Mouse (Mus musculus) left cerebral cortex, postnatal 4 days (tissue): ENCODE results near the gene Foxn3. TPM values are rescaled to one million over a fixed set of nuclear protein-coding genes. Genes with fewer than 3 reads are reported as not detected.

Experiments
- DNase-seq: peaks from one replicate; pipeline ENCODE4 v3.0.0-alpha.2; 2022
- intact Hi-C: fragments of 180-260 bp; cut with DNase I; formaldehyde crosslinking; loops from one replicate; pipeline ENCODE4 v1.15.1; 2025
- total RNA-seq, 2 experiments: library from RNA; stranded (reverse); gene quantifications; 2 replicates each; pipeline ENCODE4 v1.2.3; 2021

Foxn3 gene
- 10 to 100 TPM; 73.5 to 79.5 TPM for total RNA-seq

DNA sequence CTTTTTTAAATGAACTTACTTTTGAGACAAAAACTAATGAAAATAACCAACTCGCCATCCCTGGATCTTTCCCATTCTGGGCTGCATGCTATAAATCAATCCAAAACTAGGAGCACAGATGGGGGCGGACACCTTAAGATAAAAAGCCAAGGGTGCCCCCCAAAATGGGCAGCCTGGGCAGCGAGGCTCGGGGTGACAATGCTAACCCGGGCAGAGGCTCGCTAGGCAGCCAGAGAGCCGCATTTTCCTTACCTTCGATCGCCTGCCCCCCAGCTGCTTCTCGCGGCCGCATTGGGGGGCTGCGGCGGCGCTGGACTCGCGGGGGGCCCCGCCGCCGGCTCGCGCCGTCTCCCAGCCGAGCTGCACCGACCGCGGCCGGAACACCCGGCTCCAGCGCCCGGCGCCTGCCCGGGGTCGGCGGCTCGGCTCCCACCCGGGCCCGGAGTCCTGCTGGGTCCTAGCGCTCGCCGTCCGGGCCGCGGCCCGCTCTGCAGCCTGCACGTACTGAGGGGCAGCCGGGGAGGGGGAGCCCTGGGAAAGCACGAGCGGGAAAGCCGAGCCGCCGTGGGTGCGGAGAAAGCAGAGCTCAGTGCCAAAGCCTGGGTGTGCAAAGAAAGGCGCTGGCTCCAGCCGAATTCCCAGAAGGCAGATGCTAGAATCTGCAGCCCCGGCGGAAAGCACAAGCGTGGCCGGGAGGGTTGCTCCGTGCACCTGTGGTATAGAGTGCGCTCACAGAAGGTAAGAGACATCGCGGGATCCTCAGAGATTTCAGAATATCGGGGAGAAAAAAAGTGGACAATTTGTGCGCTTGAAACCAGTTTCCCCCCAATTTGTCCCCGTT, at the start of gene Foxn3:
Gene Foxn3 (minus strand): TSS at position 364 of the 841 bp plus-strand sequence.
- intact Hi-C loops, result loop anchor here (2.0 to 10.0 kb wide), 4 partner anchors 65 to 469 kb away; no protein-coding TSS in a partner anchor
- peak; percentile 81 for DNase-seq

DNA sequence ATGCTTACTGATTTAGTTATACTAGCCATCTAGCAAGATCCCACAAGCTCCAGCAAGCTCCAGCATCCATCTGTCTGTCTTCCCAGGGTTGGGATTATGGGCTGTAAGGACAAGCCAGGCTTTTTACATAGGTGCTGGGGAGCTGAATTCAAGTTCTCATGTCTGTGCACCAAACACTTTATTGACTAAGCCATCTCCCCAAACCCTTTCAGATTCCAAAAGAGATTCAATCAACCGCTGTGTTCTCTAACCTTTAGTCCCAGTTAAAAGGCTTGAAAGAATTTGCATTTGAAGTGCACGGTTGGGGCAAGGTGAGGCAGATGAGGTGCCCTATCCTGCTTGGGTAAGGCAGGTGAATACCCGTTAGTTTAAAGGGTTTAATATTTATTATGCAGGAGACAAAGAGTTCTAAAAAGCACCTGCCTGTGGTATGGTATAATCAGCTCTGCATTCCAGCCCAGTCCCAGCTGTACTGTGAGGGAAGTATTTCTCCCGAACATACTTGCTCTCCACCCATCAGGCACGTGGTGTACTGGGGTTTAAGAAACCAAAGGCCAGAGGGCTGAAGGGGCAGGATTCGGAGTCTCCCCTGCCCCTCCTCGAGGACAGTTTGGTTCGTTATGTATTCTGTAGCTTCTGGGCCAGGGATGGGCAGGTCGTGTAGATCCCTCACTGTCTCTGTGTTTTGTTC, 48.9 kb upstream of the Foxn3 start:
- intact Hi-C loops, result no loop called here
- no peak for DNase-seq

DNA sequence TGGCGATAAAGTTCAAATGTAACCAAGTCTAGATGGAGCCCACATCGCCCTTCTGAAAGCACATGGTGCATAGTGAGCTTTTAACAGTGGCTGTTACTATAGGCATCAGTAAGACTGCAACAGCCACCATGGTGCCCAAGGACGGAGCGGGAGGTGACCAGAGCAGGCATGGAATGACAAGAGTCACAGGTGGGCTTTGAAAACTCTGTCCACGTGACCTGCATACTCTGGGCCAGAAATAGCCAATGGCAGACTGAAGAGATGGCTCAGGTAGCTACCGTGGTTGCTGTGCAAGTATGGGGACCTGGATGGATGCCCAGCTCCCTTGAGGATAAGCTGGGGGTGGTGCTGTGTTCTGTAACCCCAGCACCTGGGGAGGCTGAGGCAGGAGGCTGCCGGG, 47.5 kb upstream of the Foxn3 start:
- DNase-seq, result no peak
- intact Hi-C loops, result no loop called here

DNA sequence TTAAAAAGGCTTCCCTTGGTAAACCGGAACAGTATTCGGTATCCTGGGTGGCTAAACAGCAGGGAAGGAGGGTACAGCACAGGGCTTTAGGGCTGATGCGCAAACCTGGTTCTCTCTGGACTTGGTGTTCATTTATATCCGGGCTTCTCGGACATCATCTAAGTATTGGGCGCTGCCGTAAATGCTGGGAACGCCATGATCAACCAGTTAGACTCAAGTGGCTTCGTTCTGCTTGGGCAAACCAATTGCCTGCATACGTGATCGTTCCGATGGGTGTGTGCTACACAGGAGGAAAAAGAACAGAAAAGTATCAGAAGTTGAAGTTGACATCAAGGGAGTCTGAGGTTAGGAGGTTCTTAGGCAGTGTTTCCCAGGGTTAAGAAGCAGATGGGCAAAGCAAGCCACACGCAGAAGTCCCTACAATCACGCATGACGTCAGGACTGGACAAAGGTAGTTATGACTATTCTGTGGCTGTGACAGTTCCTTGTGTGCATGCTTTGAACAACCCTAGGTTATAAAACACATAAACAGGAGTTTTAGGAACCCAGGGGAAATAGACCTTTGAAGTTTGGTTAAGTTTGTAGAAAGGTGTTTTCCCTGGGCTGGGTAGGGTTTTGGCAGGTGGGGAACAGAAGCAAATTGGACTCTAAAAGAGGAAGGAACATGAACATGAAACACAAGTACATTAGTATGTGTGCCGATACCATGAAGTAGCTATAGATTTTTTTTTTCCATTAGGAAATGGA, 46.9 kb upstream of the Foxn3 start:
- DNase-seq, result no peak
- intact Hi-C loops, result no loop called here

DNA sequence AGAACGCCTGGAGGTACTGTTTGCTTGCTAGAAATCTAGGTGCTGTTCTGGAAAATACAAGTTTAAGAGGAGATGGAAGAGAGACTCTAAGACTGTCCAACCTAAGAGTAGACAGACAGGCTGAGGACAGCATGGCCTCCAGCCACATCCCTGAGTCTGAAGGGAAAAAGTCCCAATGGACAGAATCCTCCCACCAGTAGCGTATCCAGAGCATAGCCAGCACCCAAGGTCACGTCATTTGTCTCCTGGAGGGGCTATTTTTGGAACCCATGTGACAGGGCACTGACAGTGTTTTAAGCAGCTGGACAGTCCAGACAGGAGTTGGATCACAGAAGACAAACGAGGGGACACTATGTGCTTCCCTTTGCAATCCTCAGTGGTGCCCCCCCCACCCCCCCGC, 46.3 kb upstream of the Foxn3 start:
- DNase-seq, result no peak
- intact Hi-C loops, result no loop called here

DNA sequence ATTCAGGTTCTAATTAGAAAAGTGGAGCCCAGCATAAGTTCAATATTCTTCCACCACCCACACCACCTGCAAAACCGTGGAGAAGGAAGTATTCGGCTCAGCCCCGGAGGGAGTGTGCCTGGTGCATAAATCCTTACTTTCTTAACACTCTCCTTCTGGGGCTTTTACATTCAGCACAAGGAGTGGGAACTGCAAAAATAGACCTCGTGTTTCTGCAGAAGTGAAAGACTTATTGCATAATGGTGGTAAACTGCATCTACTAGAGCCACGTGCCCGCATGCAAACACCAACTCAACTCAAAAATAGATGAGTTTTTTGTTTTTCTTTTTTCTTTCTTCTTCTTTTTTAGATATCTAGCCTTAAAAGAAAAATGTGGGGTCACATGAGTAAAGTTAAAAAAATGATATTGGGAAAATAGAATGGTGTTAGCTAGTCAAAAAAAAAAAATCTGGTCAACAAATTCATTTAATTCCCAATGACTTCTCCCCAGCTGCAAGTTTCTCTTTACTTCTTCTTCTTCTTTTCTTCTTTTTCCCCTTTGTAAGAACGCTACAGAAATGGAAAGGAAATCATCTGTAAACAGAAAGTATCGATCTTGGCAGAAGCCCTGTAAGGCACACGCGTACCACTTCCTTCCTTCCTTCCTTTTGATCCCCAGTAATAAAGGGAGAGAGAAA, 45.0 kb upstream of the Foxn3 start:
- no peak for DNase-seq
- intact Hi-C loops, result no loop called here

DNA sequence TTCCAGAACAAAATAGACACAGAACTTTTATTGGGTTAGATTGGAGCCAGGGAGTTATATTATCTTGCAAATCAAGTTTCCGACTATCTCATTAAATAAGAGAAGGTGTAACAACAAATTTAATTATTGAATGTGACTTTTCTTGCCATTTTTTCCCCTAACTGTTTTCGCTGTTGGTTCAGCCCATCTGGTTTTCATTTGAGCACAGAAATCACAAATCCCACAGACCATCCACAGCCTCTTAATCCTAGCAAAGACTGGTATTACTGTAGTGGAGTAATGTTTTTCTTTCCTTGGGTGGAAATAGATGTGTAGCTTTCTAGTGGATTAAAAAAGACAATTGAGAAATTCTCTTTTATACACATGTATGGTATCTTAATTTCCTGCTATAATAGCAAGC, 40.0 kb upstream of the Foxn3 start:
- intact Hi-C loops, result no loop called here
- no peak for DNase-seq

DNA sequence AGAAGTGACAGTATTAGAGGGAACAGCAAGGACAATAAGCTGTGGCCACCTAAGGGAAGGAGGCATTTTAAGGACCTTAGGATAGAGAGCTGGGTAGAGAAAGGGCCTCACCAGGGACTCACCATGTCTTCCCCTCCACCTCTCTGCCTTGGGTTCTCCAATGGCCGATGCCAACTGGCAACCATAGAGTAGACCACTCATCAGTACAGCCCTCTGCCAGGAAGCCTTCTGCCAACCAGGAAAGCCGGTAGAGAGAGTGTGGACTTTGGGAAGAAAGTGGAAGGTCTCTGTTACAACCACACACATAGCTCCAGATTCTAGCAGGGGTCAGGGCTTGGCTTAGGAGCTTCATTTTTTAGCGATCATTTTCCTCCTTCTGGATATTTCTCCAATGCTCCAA, 38.5 kb upstream of the Foxn3 start:
- intact Hi-C loops, result no loop called here
- DNase-seq, result no peak

DNA sequence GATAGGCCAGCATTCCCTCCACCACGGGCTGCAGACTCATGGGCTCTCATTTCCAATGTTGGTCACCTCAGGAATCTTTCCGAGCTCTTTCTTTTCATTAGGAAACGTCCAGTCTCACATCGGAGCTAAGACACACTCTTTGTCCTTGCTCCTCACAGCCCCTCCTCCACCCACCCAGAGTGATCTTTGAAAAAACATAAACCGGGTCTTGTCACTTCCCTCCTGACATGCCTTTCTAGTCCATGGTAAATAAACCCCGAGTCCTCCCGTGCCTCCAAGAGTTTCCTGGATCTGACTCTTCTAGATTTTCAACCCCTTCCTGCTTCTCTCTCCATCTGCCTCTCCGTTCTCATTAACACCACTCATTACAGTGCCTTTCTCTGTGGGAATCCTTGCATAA, 38.0 kb upstream of the Foxn3 start:
- intact Hi-C loops, result no loop called here
- no peak for DNase-seq

DNA sequence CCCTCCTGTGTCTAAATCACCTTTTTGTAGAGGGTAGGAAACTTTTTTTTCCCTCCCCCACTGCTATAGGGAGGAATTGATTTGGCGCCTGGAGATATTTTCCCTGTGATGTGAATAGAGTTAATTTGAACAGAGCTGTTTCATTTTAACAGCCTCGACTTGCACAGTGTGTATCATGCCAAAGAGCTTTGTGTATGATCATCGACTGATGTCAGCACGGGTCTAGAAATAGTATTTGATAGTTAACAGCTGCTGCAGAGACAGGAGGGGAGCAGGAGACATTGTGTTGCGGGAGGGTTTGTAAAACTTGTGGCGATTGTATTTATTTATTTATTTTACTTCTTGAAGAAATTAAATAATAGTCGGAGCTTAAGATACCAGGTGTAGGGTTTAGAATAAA, 36.2 kb upstream of the Foxn3 start:
- no peak for DNase-seq
- intact Hi-C loops, result no loop called here

DNA sequence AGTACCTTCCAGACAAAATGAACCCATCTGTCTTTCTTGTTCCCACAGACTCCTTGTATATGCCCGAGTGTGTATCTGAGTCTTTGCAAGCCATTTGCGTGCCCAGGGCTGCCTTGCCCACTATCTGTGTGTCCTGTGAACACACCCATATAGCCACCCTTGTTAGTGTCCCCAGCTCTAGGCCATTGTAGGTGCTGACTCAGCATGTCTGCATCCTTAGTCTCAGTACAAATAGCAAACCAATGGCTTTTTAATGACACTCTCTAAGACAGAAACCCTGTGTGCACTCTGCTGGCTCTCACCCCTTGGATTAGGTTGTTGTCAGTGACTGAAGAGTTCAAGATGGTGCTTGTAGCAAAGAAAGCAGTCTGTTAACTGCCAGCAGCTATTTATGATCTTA, 33.0 kb upstream of the Foxn3 start:
- intact Hi-C loops, result no loop called here
- no peak for DNase-seq

DNA sequence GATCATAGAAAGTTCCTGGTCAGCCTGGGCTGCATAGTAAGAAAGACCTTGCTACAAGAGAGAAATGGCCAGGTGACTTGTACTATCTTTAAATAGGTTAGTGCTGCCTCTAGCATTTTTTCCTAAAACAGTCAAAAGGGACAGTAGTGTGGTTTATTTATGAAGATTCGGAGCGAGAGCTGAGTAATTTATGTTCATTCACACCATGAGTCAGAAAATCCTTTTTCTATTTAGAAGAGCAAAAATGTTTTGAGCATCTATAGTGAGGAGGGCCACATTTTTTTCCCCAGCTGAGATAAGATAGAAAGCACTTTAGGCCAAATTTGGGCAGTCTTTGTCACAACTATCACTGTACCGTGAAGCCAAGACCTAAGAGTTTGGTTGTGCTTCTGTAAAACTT, 24.0 kb upstream of the Foxn3 start:
- no peak for DNase-seq
- intact Hi-C loops, result no loop called here

DNA sequence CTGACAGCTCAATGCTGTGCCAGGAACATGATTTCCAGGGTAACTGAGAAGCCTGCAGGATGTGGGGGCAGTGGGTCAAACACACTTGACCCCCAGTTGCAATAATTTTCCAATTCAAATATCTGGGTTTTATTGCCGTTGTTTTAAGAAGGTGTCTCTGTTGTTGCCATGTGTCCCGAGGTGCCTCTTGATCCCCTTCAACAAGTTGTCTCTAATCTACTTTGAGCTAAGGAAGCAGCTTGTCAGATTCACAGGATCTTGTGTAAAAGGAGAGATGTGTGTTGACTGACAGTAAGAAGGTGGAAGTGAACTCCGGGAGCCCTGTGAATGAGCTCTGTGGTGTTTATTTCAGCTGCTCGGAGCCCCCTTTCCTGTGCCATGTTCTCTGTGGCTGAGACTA, 16.6 kb upstream of the Foxn3 start:
- intact Hi-C loops, result no loop called here
- no peak for DNase-seq

DNA sequence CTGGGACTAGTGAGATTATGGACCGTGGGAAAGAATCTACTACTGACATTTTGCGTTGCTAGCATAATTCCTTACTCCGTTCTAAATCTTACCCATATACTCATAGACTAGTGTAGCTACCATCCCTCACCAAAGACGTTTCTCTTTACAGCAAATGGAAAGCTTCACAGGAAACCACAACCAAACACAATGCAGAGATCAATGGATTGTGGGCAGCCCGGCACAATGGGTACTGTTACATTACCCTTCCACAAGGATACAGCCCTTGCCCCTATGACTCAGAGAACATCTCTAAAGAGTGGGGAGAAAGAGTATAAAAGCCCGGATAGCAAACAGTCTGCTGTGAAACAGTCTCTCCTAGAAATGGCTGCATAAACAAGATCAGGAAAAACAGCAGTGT, 13.3 kb upstream of the Foxn3 start:
- intact Hi-C loops, result no loop called here
- DNase-seq, result no peak

DNA sequence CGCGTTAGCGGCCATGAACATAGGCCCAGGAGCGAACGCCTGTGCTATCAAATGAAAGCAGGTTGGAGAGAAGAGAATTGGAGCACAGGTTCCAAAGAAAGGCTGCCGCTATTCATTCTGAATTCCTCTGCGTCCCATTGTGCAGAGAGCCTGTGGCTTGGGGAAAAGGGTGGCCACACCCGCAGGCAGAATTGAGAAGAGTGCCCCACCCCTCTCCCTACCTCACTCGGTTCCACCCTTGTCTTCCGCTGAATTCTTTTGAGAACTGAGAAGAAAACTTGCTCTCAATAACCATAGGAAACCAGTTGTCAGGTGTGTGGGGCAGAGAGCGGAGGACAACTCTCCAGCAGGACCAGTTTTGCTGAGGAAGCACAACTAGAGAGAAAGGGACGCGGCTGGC, 10.9 kb upstream of the Foxn3 start:
- intact Hi-C loops, result no loop called here
- DNase-seq, result no peak

DNA sequence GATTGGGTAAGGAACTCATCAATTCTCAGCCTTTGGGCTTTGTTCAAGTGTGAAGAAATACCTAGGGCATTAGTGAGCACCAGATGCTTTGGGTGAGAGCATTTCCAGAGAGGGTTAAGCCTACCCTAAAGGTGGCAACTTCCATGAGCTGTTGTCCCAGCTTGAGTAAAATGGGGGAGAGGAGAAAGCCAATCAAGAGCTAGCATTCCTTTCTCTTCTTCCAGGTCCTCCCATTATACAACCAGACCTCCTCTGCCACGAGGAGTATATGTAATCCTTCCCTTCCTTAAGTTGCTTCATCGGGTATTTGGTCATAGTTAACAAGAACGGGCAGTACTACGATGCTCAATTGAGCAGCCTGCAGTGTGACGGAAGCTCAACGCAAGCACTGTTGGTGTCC, 9.7 kb upstream of the Foxn3 start:
- DNase-seq, result no peak
- intact Hi-C loops, result no loop called here

DNA sequence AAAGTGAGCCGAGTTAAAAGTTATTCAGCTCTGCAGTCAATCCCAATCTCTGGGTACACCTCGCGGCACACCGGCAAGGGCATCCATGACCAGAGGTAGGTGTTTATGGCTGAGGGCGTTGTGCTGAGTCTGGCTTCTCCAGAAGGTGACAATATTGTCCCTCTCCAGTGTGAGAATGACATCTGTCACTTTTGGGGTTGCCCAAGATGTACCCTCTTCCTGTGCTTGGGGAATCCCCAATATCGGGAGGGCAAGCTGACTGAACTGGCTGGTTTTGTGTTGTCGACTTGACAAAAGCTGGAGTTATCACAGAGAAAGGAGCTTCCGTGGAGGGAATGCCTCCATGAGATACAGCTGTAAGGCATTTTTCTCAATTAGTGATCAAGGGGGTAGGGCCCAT, 8.6 kb upstream of the Foxn3 start:
- intact Hi-C loops, result no loop called here
- no peak for DNase-seq

DNA sequence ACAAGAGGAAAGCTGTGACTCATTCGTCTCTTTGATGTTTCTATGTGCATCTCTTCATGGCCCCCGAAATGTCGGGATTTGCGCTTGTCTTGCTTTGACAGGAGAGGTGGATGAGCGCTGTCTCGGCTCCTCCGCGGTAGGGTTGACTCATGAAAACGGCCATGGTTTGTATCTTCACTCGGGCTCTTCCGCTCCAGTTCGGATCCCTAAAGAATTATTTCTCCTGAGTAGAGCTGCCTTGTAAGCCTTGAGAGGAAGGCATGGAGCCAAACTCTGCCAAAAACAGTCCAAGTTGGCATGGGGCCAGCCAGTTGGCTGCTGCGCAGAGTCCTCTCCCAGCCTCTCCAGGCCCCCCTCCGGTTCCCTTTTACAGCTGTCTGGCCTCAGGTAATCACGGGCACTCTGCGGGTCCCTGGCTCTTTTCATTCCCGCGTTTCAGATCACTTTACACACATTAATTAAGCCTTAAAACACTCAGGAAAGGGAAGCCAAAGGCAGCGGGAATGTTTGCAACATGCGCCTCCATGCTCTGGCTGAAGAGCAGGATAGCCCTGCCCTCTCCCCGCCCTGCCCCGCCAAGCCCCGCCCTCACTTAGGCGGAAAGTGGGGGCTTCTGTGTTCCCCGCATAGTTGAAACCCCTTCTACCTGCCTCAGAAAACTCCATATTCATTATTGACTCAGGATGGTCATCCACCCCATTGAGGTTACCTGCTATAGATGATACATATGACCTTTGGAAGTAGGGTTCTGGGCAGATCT, 7.0 kb upstream of the Foxn3 start:
- peak; percentile 92 for DNase-seq
- intact Hi-C loops, result no loop called here

DNA sequence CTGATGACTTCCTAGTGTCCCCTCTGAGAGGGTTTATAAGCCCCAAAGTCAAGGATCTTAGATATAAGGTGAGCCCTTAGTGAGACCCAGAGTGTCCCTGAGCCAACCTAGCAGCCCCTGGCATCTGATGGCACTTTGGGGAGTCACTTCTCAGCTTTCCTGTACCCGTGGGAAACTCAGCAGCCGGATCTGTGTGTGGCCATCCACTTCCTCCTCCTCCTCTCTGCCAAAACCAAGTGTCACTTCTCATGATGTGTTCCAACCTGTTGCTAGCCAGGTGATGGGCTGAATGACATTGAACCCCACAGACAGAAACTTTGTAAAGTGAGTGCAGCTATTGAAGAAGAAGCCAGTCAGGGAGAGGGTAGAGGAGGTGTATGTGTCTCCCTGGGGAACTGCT, 2.2 kb upstream of the Foxn3 start:
- intact Hi-C loops, result loop anchor here (10.0 kb wide), 3 partner anchors 161 to 471 kb away; no protein-coding TSS in a partner anchor
- no peak for DNase-seq

DNA sequence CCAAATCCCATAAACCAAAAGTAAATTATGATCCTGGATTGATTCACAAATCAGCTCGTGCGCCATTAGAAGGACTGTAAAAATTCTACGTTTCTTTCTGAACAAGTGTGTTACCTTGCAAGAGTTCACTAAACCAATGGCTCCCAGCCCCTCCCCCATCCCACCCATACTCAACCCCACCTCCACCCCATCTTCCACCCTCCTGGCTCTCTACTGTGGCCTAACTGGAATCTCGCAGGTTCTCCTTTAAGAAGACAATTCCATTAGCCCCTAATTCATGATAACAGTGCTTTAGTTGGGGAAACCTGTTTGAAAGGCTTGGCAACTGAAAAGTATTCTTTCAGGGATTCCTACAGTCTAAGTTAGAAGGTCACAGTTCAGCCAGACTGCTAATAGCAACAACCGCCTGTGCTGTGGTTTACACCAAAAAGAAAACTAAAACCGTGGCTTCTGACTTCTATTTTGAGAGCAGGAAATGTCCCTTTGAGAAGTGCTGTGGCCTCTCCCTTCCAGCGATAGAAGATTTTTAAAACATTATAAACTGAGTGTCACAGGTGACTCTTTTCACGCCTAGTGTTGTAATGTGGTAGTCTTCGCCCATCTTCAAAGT, 1.0 kb upstream of the Foxn3 start:
- intact Hi-C loops, result loop anchor here (10.0 kb wide), 3 partner anchors 160 to 470 kb away; no protein-coding TSS in a partner anchor
- DNase-seq, result peak; percentile 15
